25 mouse cellular contexts compared by ENCODE assay signal in the genomic region with DNA sequence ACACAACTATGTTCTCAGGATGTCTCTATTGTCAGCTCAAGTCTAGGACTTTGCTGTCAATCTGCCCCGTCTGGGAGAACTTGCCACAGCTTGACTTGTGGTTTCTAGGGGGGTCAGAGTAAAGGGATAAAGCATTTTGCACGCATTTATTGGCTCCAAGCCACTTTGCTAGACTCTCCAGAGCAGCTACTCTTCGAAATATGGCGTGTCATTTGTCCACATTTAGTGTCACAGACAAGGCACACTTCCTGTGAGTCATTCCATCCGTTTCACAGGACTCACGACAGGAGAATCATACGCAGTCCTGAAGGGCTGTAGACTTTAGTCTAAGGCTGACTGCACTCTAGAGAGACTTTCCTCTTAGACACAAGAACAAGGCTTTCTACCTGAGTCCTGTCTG. TPM values are rescaled to one million over a fixed set of nuclear protein-coding genes. Genes with fewer than 3 reads are reported as not detected.
"Had no signal": no experiment of that assay in that cellular context is flagged by ENCODE, and none has a peak within 500 bp of the region (broad histone marks: within the 10 kb centered on the region; RNA-seq: fewer than 3 reads in every experiment).

No protein-coding gene starts in this region.

- H3K4me1 ChIP-seq: limb, embryonic 12.5 days; limb, embryonic 15.5 days; liver, embryonic 12.5 days; liver, embryonic 15.5 days; lung, embryonic 15.5 days; midbrain, embryonic 12.5 days; midbrain, embryonic 15.5 days; neural tube, embryonic 12.5 days; neural tube, embryonic 15.5 days had no signal

- H3K4me2 ChIP-seq: limb, embryonic 12.5 days; limb, embryonic 15.5 days; liver, embryonic 12.5 days; liver, embryonic 15.5 days; lung, embryonic 15.5 days; midbrain, embryonic 12.5 days; midbrain, embryonic 15.5 days; neural tube, embryonic 12.5 days; neural tube, embryonic 15.5 days had no signal

- H3K9ac ChIP-seq: limb, embryonic 12.5 days; limb, embryonic 15.5 days; liver, embryonic 12.5 days; liver, embryonic 15.5 days; lung, embryonic 15.5 days; midbrain, embryonic 12.5 days; midbrain, embryonic 15.5 days; neural tube, embryonic 12.5 days; neural tube, embryonic 15.5 days had no signal

- H3K9me3 ChIP-seq: limb, embryonic 12.5 days; limb, embryonic 15.5 days; liver, embryonic 12.5 days; liver, embryonic 15.5 days; lung, embryonic 15.5 days; midbrain, embryonic 12.5 days; midbrain, embryonic 15.5 days; neural tube, embryonic 12.5 days; neural tube, embryonic 15.5 days had no signal

- DNase-seq: kidney, adult 18-20 months; kidney, adult 9 months; kidney, postnatal 14 days; kidney, postnatal 4 days; left cerebral cortex, postnatal 4 days; lung, adult 18-20 months; lung, postnatal 10 days; lung, postnatal 4 days; thymus, adult 2 months; thymus, postnatal 14 days; thymus, postnatal 4 days had no signal

- H3K27ac ChIP-seq: limb, embryonic 12.5 days; limb, embryonic 15.5 days; liver, embryonic 12.5 days; liver, embryonic 15.5 days; lung, embryonic 15.5 days; midbrain, embryonic 12.5 days; midbrain, embryonic 15.5 days; neural tube, embryonic 12.5 days; neural tube, embryonic 15.5 days; stomach, postnatal 0 days had no signal

- H3K27me3 ChIP-seq: limb, embryonic 12.5 days; limb, embryonic 15.5 days; liver, embryonic 12.5 days; liver, embryonic 15.5 days; lung, embryonic 15.5 days; midbrain, embryonic 12.5 days; midbrain, embryonic 15.5 days; neural tube, embryonic 12.5 days; neural tube, embryonic 15.5 days had no signal

- ATAC-seq: liver, embryonic 12.5 days; midbrain, embryonic 15.5 days had no signal

- H3K36me3 ChIP-seq: limb, embryonic 12.5 days; limb, embryonic 15.5 days; liver, embryonic 12.5 days; liver, embryonic 15.5 days; lung, embryonic 15.5 days; midbrain, embryonic 12.5 days; midbrain, embryonic 15.5 days; neural tube, embryonic 12.5 days; neural tube, embryonic 15.5 days had no signal

- H3K4me3 ChIP-seq: limb, embryonic 12.5 days; limb, embryonic 15.5 days; liver, embryonic 12.5 days; liver, embryonic 15.5 days; lung, embryonic 15.5 days; midbrain, embryonic 12.5 days; midbrain, embryonic 15.5 days; neural tube, embryonic 12.5 days; neural tube, embryonic 15.5 days had no signal

RNA-seq across cellular contexts. Expression of gene Gm9844, which starts 37.6 kb away (rescaled TPM):
- polyA plus RNA-seq: small intestine, adult 2 months had no signal

RNA-seq across cellular contexts. Expression of gene Lypd4, which starts 45.3 kb away (rescaled TPM):
- polyA plus RNA-seq: kidney, embryonic 16.5 days; limb, embryonic 12.5 days; limb, embryonic 15.5 days; liver, embryonic 12.5 days; liver, embryonic 15.5 days; lung, embryonic 15.5 days; midbrain, embryonic 12.5 days; midbrain, embryonic 15.5 days; neural tube, embryonic 12.5 days; neural tube, embryonic 15.5 days; small intestine, adult 2 months; spleen, adult 2 months; stomach, embryonic 14.5 days; stomach, postnatal 0 days; thymus, adult 2 months had no signal

RNA-seq across cellular contexts. Expression of gene Dmrtc2, which starts 45.4 kb away (rescaled TPM):
- polyA plus RNA-seq: kidney, embryonic 16.5 days; limb, embryonic 12.5 days; limb, embryonic 15.5 days; liver, embryonic 12.5 days; liver, embryonic 15.5 days; lung, embryonic 15.5 days; midbrain, embryonic 12.5 days; neural tube, embryonic 12.5 days; small intestine, adult 2 months; spleen, adult 2 months; stomach, embryonic 14.5 days; stomach, postnatal 0 days; thymus, adult 2 months had no signal

RNA-seq across cellular contexts. Expression of gene Ceacam10, which starts 47.4 kb away (rescaled TPM):
- polyA plus RNA-seq: limb, embryonic 12.5 days; lung, embryonic 15.5 days; midbrain, embryonic 12.5 days; midbrain, embryonic 15.5 days; neural tube, embryonic 12.5 days; stomach, embryonic 14.5 days had no signal
